Mouse (Mus musculus) stomach, adult 2 months (tissue): ENCODE results near the gene Fmo9. TPM values are rescaled to one million over a fixed set of nuclear protein-coding genes. Genes with fewer than 3 reads are reported as not detected.

Experiments
- polyA plus RNA-seq: library from polyadenylated mRNA; depleted of rRNA; stranded (reverse); fragments of >200 nt; gene quantifications from 2 replicates; pipeline ENCODE4 v1.2.3, GENCODE M21; 2012; rRNA removed

The Fmo9 gene
- polyA plus RNA-seq: not detected in 2 replicates

DNA sequence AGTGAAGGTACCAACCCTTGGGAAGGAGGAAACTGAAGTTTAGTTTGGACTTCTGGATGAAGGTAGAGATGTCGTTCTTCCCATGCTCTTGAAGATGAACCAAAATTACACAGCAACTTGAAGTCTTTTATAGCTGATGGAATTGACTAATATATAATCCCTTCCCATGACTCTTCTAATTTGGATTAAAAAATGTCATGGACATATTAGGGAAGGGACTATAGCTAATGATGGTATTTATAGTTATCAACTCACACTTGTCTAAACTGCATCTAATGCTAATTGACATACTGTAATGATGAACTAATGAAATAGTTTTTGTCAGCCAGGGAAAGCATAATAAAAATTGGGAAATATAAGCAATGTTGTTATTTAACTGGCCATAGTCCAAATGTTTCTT is at the start of gene Fmo9:
Gene Fmo9, minus strand, starts transcription at position 101 of the 400 bp plus-strand sequence.

DNA sequence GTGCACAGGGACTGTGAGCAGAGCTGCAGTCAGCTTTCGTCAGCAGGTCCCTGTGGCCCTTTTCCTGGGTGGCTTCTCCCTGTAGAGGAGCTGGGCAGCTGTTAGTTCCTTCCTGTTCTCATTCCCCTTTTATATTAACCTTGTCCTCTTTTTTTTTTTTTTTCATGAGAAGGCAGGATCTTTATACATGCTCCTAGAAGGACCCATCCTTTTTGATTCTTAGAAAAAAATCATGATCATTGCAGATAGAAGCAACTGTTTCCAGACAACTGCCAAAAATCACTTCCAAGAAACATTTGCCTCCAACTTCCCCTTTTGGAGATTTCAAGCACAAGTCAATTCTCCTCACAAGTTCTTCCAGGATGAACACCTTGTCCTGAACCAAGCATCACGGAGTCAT is 34.1 kb downstream of the Fmo9 start, which contains the start of gene Gm4847:
Gene Gm4847, minus strand, starts transcription at position 101 of the 400 bp plus-strand sequence.

Other genes with a start within 250 kb of the Fmo9 start
- gene Gm4846, start 184.3 kb downstream of the Fmo9 start, polyA plus RNA-seq: 0.31 TPM in 1 of 2 replicates, not detected in the other
- not detected in 2 replicates for gene Gm4847, start 34.2 kb downstream of the Fmo9 start, polyA plus RNA-seq